In genomic region chr4:123305789-123306188, GRCm38 (mm10) we compare ENCODE assay signal across 9 mouse cellular contexts. TPM values are rescaled to one million over a fixed set of nuclear protein-coding genes. Genes with fewer than 3 reads are reported as not detected.
A peak's percentile ranks its signal among the peaks of the same experiment; 100 is the strongest.
DNase-seq lines count a peak whose midpoint lies in the region; ATAC-seq and TF ChIP-seq lines count a peak whose summit lies in the region.
"Had no signal": no experiment of that assay in that cellular context is flagged by ENCODE, and none has a peak within 500 bp of the region (broad histone marks: within the 10 kb centered on the region; RNA-seq: fewer than 3 reads in every experiment).

No protein-coding gene starts in this region.

- no peak overlapping the region for H3K9ac ChIP-seq in heart, embryonic 14.5 days (ENCODE audit: low read length)
- H3K9ac ChIP-seq in midbrain, embryonic 11.5 days (ENCODE audit: low read length) = no peak overlapping the region

- peak; percentile 31; the same call in 1 of the 2 replicates for ATAC-seq in heart, embryonic 14.5 days (ENCODE audit: insufficient number of reproducible peaks, insufficient read depth, low FRiP score, low read depth)
- ATAC-seq in midbrain, embryonic 11.5 days (ENCODE audit: low FRiP score) = peak; percentile 38; the same call in 1 of the 2 replicates

- no peak overlapping the region for H3K4me2 ChIP-seq in heart, embryonic 14.5 days (ENCODE audit: low read length)
- H3K4me2 ChIP-seq in midbrain, embryonic 11.5 days = no peak overlapping the region

- 22% methylated on average over 3 of the region's 3 CpGs for WGBS in heart, embryonic 14.5 days
- WGBS in midbrain, embryonic 11.5 days = 42% methylated on average over 3 of the region's 3 CpGs

- H3K4me1 ChIP-seq in heart, embryonic 14.5 days (ENCODE audit: control insufficient read depth in 2 of 2, insufficient read depth in 2 of 2, low read length in 2 of 2) = peaks cover 13 to 15% of the 10 kb centered on the region in 2 experiments
- H3K4me1 ChIP-seq in midbrain, embryonic 11.5 days (ENCODE audit: control insufficient read depth, insufficient read depth, low read length) = no peaks in the 10 kb centered on the region

- no peak overlapping the region for H3K27ac ChIP-seq in heart, embryonic 14.5 days (replicated peaks in 1 of 2; ENCODE audit: control insufficient read depth in 1 of 2, insufficient read depth in 1 of 2, low read depth in 2 of 2, low read length in 2 of 2)
- H3K27ac ChIP-seq in layer of hippocampus, adult 2 months = no peak overlapping the region
- no peak overlapping the region for H3K27ac ChIP-seq in midbrain, embryonic 11.5 days (ENCODE audit: low read depth, low read length)
- H3K27ac ChIP-seq: macrophage had no signal

- H3K27me3 ChIP-seq in heart, embryonic 14.5 days (ENCODE audit: control insufficient read depth, insufficient read depth, low read length) = no peaks in the 10 kb centered on the region
- H3K27me3 ChIP-seq in midbrain, embryonic 11.5 days (ENCODE audit: control insufficient read depth, insufficient read depth, low read length) = no peaks in the 10 kb centered on the region

- peak; percentile 90 for TF ChIP-seq CTCF in layer of hippocampus, adult 2 months (conservative IDR thresholded peaks at IDR 0.05)

- H3K9me3 ChIP-seq in heart, embryonic 14.5 days (ENCODE audit: control insufficient read depth, low read length) = peaks cover 7% of the 10 kb centered on the region; the same call in 1 of the 2 replicates
- H3K9me3 ChIP-seq in midbrain, embryonic 11.5 days (ENCODE audit: control insufficient read depth, low read length) = no peaks in the 10 kb centered on the region

- peak; percentile 55 to 75 for DNase-seq in cerebellum, postnatal 10 days
- DNase-seq in cerebellum, adult 8-10 months = no peak
- peak; percentile 53 for DNase-seq in B cell, adult 2 months
- DNase-seq in brain, adult 2 months (ENCODE audit: low read depth, low spot score) = peak; percentile 68
- peak; percentile 40 to 46 for DNase-seq in layer of hippocampus, adult 2 months (ENCODE audit: low spot score in 2 of 2)
- DNase-seq in midbrain, embryonic 11.5 days (ENCODE audit: low spot score, missing footprints) = peak; percentile 92
- DNase-seq in urinary bladder, adult 2 months (ENCODE audit: low spot score) = no peak

- no peak overlapping the region for H3K4me3 ChIP-seq in heart, embryonic 14.5 days (ENCODE audit: control insufficient read depth in 1 of 2, insufficient read depth in 1 of 2, low read depth in 1 of 2, low read length in 2 of 2)
- H3K4me3 ChIP-seq in layer of hippocampus, adult 2 months = no peak overlapping the region
- no peak overlapping the region for H3K4me3 ChIP-seq in midbrain, embryonic 11.5 days (ENCODE audit: low read depth, low read length)

- H3K36me3 ChIP-seq in heart, embryonic 14.5 days (ENCODE audit: control insufficient read depth, insufficient read depth, low read length) = peaks cover 43% of the 10 kb centered on the region
- peaks cover 5% of the 10 kb centered on the region for H3K36me3 ChIP-seq in midbrain, embryonic 11.5 days (ENCODE audit: control insufficient read depth, insufficient read depth, low read length)

RNA-seq across cellular contexts. Expression of gene Oxct2a, which starts 17.6 kb away (rescaled TPM):
- not detected in 2 replicates for polyA plus RNA-seq in heart, embryonic 14.5 days (2014; fragmentation: Nextera tagmentation; extraction: Ambion mirVana)
- not detected for total RNA-seq in layer of hippocampus, adult 2 months (2021)
- not detected in 2 replicates for polyA plus RNA-seq in midbrain, embryonic 11.5 days (2014; fragmentation: Nextera tagmentation; extraction: Ambion mirVana)
- 0.10 TPM in 1 of 2 replicates, not detected in the other for polyA plus RNA-seq in urinary bladder, adult 2 months (2012; rRNA removed)
- polyA plus RNA-seq: macrophage had no signal

RNA-seq across cellular contexts. Expression of gene Bmp8a, which starts 37.3 kb away (rescaled TPM):
- not detected in 2 replicates for polyA plus RNA-seq in heart, embryonic 14.5 days (2014; fragmentation: Nextera tagmentation; extraction: Ambion mirVana)
- total RNA-seq in layer of hippocampus, adult 2 months (2021) = under 1 TPM in 1 of 2 experiments, not detected in 1; 0.15 TPM
- polyA plus RNA-seq in midbrain, embryonic 11.5 days (2014; fragmentation: Nextera tagmentation; extraction: Ambion mirVana) = 0.14 TPM in 1 of 2 replicates, not detected in the other
- 1.4 and 1.9 TPM in 2 replicates for polyA plus RNA-seq in urinary bladder, adult 2 months (2012; rRNA removed)
- polyA plus RNA-seq: macrophage had no signal

RNA-seq across cellular contexts. Expression of gene Pabpc4, which starts 43.6 kb away (rescaled TPM):
- polyA plus RNA-seq in heart, embryonic 14.5 days (2014; fragmentation: Nextera tagmentation; extraction: Ambion mirVana) = 63.0 and 80.2 TPM in 2 replicates
- 10 to 100 TPM; 45.9 to 47.6 TPM for total RNA-seq in layer of hippocampus, adult 2 months (2021)
- 29.6 and 40.4 TPM in 2 replicates for polyA plus RNA-seq in midbrain, embryonic 11.5 days (2014; fragmentation: Nextera tagmentation; extraction: Ambion mirVana)
- 46.1 and 56.9 TPM in 2 replicates for polyA plus RNA-seq in urinary bladder, adult 2 months (2012; rRNA removed)

Comparison
In these comparisons a context has a peak if more than half of its experiments do, and no peak if none do; other contexts are left out.
1. DNase-seq: peak in cerebellum, postnatal 10 days (2 of 2), B cell, adult 2 months (2 of 2), brain, adult 2 months (single experiment), layer of hippocampus, adult 2 months (2 of 2) and midbrain, embryonic 11.5 days (single experiment); none in cerebellum, adult 8-10 months (single experiment) and urinary bladder, adult 2 months (single experiment).